In genomic region chr6:83278881-83279280, GRCm38 (mm10) we compare ENCODE assay signal across 9 mouse cellular contexts. TPM values are rescaled to one million over a fixed set of nuclear protein-coding genes. Genes with fewer than 3 reads are reported as not detected.
DNase-seq lines count a peak whose midpoint lies in the region; ATAC-seq and TF ChIP-seq lines count a peak whose summit lies in the region.
"Had no signal": no experiment of that assay in that cellular context is flagged by ENCODE, and none has a peak within 500 bp of the region (broad histone marks: within the 10 kb centered on the region; RNA-seq: fewer than 3 reads in every experiment).

No protein-coding gene starts in this region.

- H3K9me3 ChIP-seq in heart, embryonic 12.5 days (replicated peaks), result peaks cover 6% of the 10 kb centered on the region; the same call in 1 of the 2 replicates
- peaks cover 5% of the 10 kb centered on the region for H3K9me3 ChIP-seq in E14TG2a.4 (ENCODE audit: low read length)
- H3K9me3 ChIP-seq in liver, postnatal 0 days (ENCODE audit: low read length), result 0 out of 2 replicates have a peak, but pooled peaks cover 3% of the 10 kb centered on the region
- no peaks in the 10 kb centered on the region for H3K9me3 ChIP-seq in midbrain, embryonic 16.5 days (replicated peaks; ENCODE audit: control insufficient read depth, low read length, poor library complexity, severe bottlenecking)

- no peaks in the 10 kb centered on the region for H3K36me3 ChIP-seq in heart, embryonic 12.5 days
- peaks cover 8% of the 10 kb centered on the region for H3K36me3 ChIP-seq in E14TG2a.4 (ENCODE audit: insufficient read depth, low read length)
- H3K36me3 ChIP-seq in liver, postnatal 0 days (replicated peaks; ENCODE audit: insufficient read depth, low read length), result no peaks in the 10 kb centered on the region
- no peaks in the 10 kb centered on the region for H3K36me3 ChIP-seq in midbrain, embryonic 16.5 days (ENCODE audit: control insufficient read depth, insufficient read depth, low read length)
- H3K36me3 ChIP-seq: limb, embryonic 12.5 days had no signal

- no peak overlapping the region for H3K27ac ChIP-seq in heart, embryonic 12.5 days (ENCODE audit: poor library complexity, severe bottlenecking)
- H3K27ac ChIP-seq in bone marrow, adult 2 months (ENCODE audit: control insufficient read depth, insufficient read depth, low read depth, low read length, poor library complexity), result no peak overlapping the region
- H3K27ac ChIP-seq in liver, postnatal 0 days (ENCODE audit: low read depth), result no peak overlapping the region
- H3K27ac ChIP-seq in midbrain, embryonic 16.5 days (ENCODE audit: low read length), result no peak overlapping the region
- H3K27ac ChIP-seq: limb, embryonic 12.5 days had no signal

- H3K4me2 ChIP-seq in heart, embryonic 12.5 days, result no peak overlapping the region
- H3K4me2 ChIP-seq in liver, postnatal 0 days (ENCODE audit: low read depth, low read length), result no peak overlapping the region
- H3K4me2 ChIP-seq in midbrain, embryonic 16.5 days (ENCODE audit: low read length), result no peak overlapping the region
- H3K4me2 ChIP-seq: limb, embryonic 12.5 days had no signal

- peaks cover 6% of the 10 kb centered on the region for H3K27me3 ChIP-seq in heart, embryonic 12.5 days (replicated peaks)
- peaks cover 35% of the 10 kb centered on the region for H3K27me3 ChIP-seq in E14TG2a.4 (ENCODE audit: insufficient read depth, low read length)
- no peaks in the 10 kb centered on the region for H3K27me3 ChIP-seq in liver, postnatal 0 days (ENCODE audit: insufficient read depth, low read length)
- no peaks in the 10 kb centered on the region for H3K27me3 ChIP-seq in midbrain, embryonic 16.5 days (ENCODE audit: control insufficient read depth, insufficient read depth, low read depth, low read length)
- H3K27me3 ChIP-seq: limb, embryonic 12.5 days had no signal

- TF ChIP-seq POLR2A in bone marrow, adult 2 months (IDR thresholded peaks at IDR 0.05; ENCODE audit: borderline replicate concordance, control insufficient read depth, low read depth, low read length), result no peak

- TF ChIP-seq CTCF in E14TG2a.4 (conservative IDR thresholded peaks at IDR 0.05; ENCODE audit: low read length), result peak; percentile 82
- peak; percentile 66 for TF ChIP-seq CTCF in bone marrow, adult 2 months (IDR thresholded peaks at IDR 0.05; ENCODE audit: control insufficient read depth, insufficient read depth, low read length)
- peak; percentile 69 for TF ChIP-seq CTCF in liver, postnatal 0 days (IDR thresholded peaks at IDR 0.05; ENCODE audit: low read depth)

- H3K9ac ChIP-seq in heart, embryonic 12.5 days, result no peak overlapping the region
- H3K9ac ChIP-seq in liver, postnatal 0 days (replicated peaks), result no peak overlapping the region
- H3K9ac ChIP-seq in midbrain, embryonic 16.5 days (ENCODE audit: low read depth, low read length), result no peak overlapping the region
- H3K9ac ChIP-seq: limb, embryonic 12.5 days had no signal

- no peak overlapping the region for H3K4me3 ChIP-seq in heart, embryonic 12.5 days
- no peak overlapping the region for H3K4me3 ChIP-seq in E14TG2a.4 (replicated peaks; ENCODE audit: low read length)
- H3K4me3 ChIP-seq in bone marrow, adult 2 months (replicated peaks; ENCODE audit: control insufficient read depth, low read depth, low read length), result no peak overlapping the region
- H3K4me3 ChIP-seq in liver, postnatal 0 days (ENCODE audit: low read depth, low read length), result no peak overlapping the region
- no peak overlapping the region for H3K4me3 ChIP-seq in midbrain, embryonic 16.5 days (ENCODE audit: low read depth, low read length)
- H3K4me3 ChIP-seq: limb, embryonic 12.5 days had no signal

- no peak for TF ChIP-seq EP300 in liver, postnatal 0 days (IDR thresholded peaks at IDR 0.05; ENCODE audit: low read depth)

- ATAC-seq in heart, embryonic 12.5 days (ENCODE audit: insufficient number of reproducible peaks, low FRiP score), result no peak
- ATAC-seq in liver, postnatal 0 days, result no peak
- no peak for ATAC-seq in cerebellum, adult (ENCODE audit: insufficient number of reproducible peaks, low FRiP score, low TSS enrichment)
- ATAC-seq in midbrain, embryonic 16.5 days, result no peak

- WGBS in heart, embryonic 12.5 days, result 33% methylated on average over 2 of the region's 2 CpGs
- WGBS in bone marrow, adult 2 months, result 36% methylated on average over 2 of the region's 2 CpGs
- WGBS in liver, postnatal 0 days (ENCODE audit: insufficient replicate concordance), result 26% methylated on average over 2 of the region's 2 CpGs
- 23% methylated on average over 2 of the region's 2 CpGs for WGBS in midbrain, embryonic 16.5 days

- no peaks in the 10 kb centered on the region for H3K4me1 ChIP-seq in heart, embryonic 12.5 days (replicated peaks)
- H3K4me1 ChIP-seq in E14TG2a.4 (replicated peaks; ENCODE audit: low read depth, low read length), result peaks cover 28% of the 10 kb centered on the region
- H3K4me1 ChIP-seq in bone marrow, adult 2 months (ENCODE audit: control insufficient read depth, insufficient read depth, low read length), result no peaks in the 10 kb centered on the region
- H3K4me1 ChIP-seq in liver, postnatal 0 days (ENCODE audit: insufficient read depth), result no peaks in the 10 kb centered on the region
- H3K4me1 ChIP-seq in midbrain, embryonic 16.5 days (ENCODE audit: control insufficient read depth, insufficient read depth, low read length), result no peaks in the 10 kb centered on the region
- H3K4me1 ChIP-seq: limb, embryonic 12.5 days had no signal

- peak; percentile 27 for DNase-seq in heart, postnatal 4 days
- DNase-seq in liver, postnatal 0 days, result no peak
- DNase-seq in left cerebral cortex, adult 11 months (ENCODE audit: low spot score), result no peak

RNA-seq across cellular contexts. Expression of gene Mthfd2, which starts 46.8 kb away (rescaled TPM):
- total RNA-seq in heart, postnatal 4 days (2021), result 10 to 100 TPM; 10.7 to 15.0 TPM
- 38.9 TPM in 2 replicates for polyA plus RNA-seq in heart, embryonic 12.5 days (2016; fragmentation: Nextera tagmentation; extraction: Ambion mirVana)
- polyA plus RNA-seq in bone marrow, adult 2 months (2011; ENCODE audit: insufficient read depth, insufficient read length, low replicate concordance, missing spikeins), result 22.0 and 30.0 TPM in 2 replicates
- 16.6 and 20.9 TPM in 2 replicates for polyA plus RNA-seq in liver, postnatal 0 days (2015; fragmentation: Nextera tagmentation; extraction: Ambion mirVana)
- polyA plus RNA-seq in midbrain, embryonic 16.5 days (2015; fragmentation: Nextera tagmentation; extraction: Ambion mirVana), result 34.7 and 37.1 TPM in 2 replicates

RNA-seq across cellular contexts. Expression of gene Mob1a, which starts 46.9 kb away (rescaled TPM):
- 10 to 100 TPM; 32.2 to 34.3 TPM for total RNA-seq in heart, postnatal 4 days (2021)
- 42.6 and 43.3 TPM in 2 replicates for polyA plus RNA-seq in heart, embryonic 12.5 days (2016; fragmentation: Nextera tagmentation; extraction: Ambion mirVana)
- 24.6 and 31.2 TPM in 2 replicates for polyA plus RNA-seq in bone marrow, adult 2 months (2011; ENCODE audit: insufficient read depth, insufficient read length, low replicate concordance, missing spikeins)
- 17.2 and 20.9 TPM in 2 replicates for polyA plus RNA-seq in liver, postnatal 0 days (2015; fragmentation: Nextera tagmentation; extraction: Ambion mirVana)
- polyA plus RNA-seq in midbrain, embryonic 16.5 days (2015; fragmentation: Nextera tagmentation; extraction: Ambion mirVana), result 19.2 and 20.8 TPM in 2 replicates

RNA-seq across cellular contexts. Expression of gene Slc4a5, which starts 59.3 kb away (rescaled TPM):
- under 1 TPM in 1 of 2 experiments, not detected in 1; 0.12 TPM for total RNA-seq in heart, postnatal 4 days (2021)
- polyA plus RNA-seq in heart, embryonic 12.5 days (2016; fragmentation: Nextera tagmentation; extraction: Ambion mirVana), result 0.27 and 0.52 TPM in 2 replicates
- 1.1 TPM in 1 of 2 replicates, not detected in the other for polyA plus RNA-seq in bone marrow, adult 2 months (2011; ENCODE audit: insufficient read depth, insufficient read length, low replicate concordance, missing spikeins)
- 0.04 and 0.05 TPM in 2 replicates for polyA plus RNA-seq in liver, postnatal 0 days (2015; fragmentation: Nextera tagmentation; extraction: Ambion mirVana)
- polyA plus RNA-seq in midbrain, embryonic 16.5 days (2015; fragmentation: Nextera tagmentation; extraction: Ambion mirVana), result 0.40 and 0.49 TPM in 2 replicates
